Mouse (Mus musculus): ENCODE data around the gene Slc36a2. TPM values are rescaled to one million over a fixed set of nuclear protein-coding genes. Genes with fewer than 3 reads are reported as not detected.
A peak's percentile ranks its signal among the peaks of the same experiment; 100 is the strongest.

The Slc36a2 gene
- polyA plus RNA-seq, 1 experiment: 90.6 TPM

GRCm38 (mm10) chr11:55214161-55214560, 29.3 kb upstream of the Slc36a2 start:
- no peak for TF ChIP-seq CTCF (IDR thresholded peaks at IDR 0.05; ENCODE audit: insufficient read depth, low read length)
- Histone ChIP-seq H3K4me3 (replicated peaks; ENCODE audit: extremely low read depth, low read depth, low read length) (no peak overlapping the region), H3K4me1 (ENCODE audit: control insufficient read depth, insufficient read depth, low read length) (peaks cover 6% of the 10 kb centered on the region; the same call in 1 of the 2 replicates)
- DNase-seq: no peak
- 52% methylated on average over 5 of the region's 5 CpGs for WGBS

- Histone ChIP-seq H3K4me1 (ENCODE audit: control insufficient read depth, insufficient read depth, low read length) (peaks cover 6% of the 10 kb centered on the region; the same call in 1 of the 2 replicates), H3K4me3 (replicated peaks; ENCODE audit: extremely low read depth, low read depth, low read length) (no peak overlapping the region)
- no peak for TF ChIP-seq POLR2A (IDR thresholded peaks at IDR 0.05; ENCODE audit: borderline replicate concordance, extremely low read depth, low read depth, low read length)
- TF ChIP-seq CTCF (IDR thresholded peaks at IDR 0.05; ENCODE audit: insufficient read depth, low read length): no peak
- WGBS: 89% methylated on average over 4 of the region's 4 CpGs
- no peak for DNase-seq
These were observed 28.6 kb upstream of the Slc36a2 start for GRCm38 (mm10) chr11:55213518-55213917.

GRCm38 (mm10) chr11:55209626-55210353, 24.9 kb upstream of the Slc36a2 start:
- TF ChIP-seq POLR2A (IDR thresholded peaks at IDR 0.05; ENCODE audit: borderline replicate concordance, extremely low read depth, low read depth, low read length) (no peak), CTCF (IDR thresholded peaks at IDR 0.05; ENCODE audit: insufficient read depth, low read length) (no peak)
- Histone ChIP-seq H3K4me1 (ENCODE audit: control insufficient read depth, insufficient read depth, low read length) (peaks cover 3% of the 10 kb centered on the region; the same call in 1 of the 2 replicates), H3K4me3 (replicated peaks; ENCODE audit: extremely low read depth, low read depth, low read length) (no peak overlapping the region)
- no peak for DNase-seq
- WGBS: 59% methylated on average over 6 of the region's 6 CpGs

GRCm38 (mm10) chr11:55209032-55209431, 24.2 kb upstream of the Slc36a2 start:
- Histone ChIP-seq H3K4me1 (ENCODE audit: control insufficient read depth, insufficient read depth, low read length) (no peaks in the 10 kb centered on the region; the same call in 1 of the 2 replicates), H3K4me3 (replicated peaks; ENCODE audit: extremely low read depth, low read depth, low read length) (no peak overlapping the region)
- 73% methylated on average over 2 of the region's 2 CpGs for WGBS
- TF ChIP-seq CTCF (IDR thresholded peaks at IDR 0.05; ENCODE audit: insufficient read depth, low read length): no peak
- TF ChIP-seq POLR2A (IDR thresholded peaks at IDR 0.05; ENCODE audit: borderline replicate concordance, extremely low read depth, low read depth, low read length): no peak
- no peak for DNase-seq

GRCm38 (mm10) chr11:55208001-55208690, 23.3 kb upstream of the Slc36a2 start:
- Histone ChIP-seq H3K4me1 (ENCODE audit: control insufficient read depth, insufficient read depth, low read length) (no peaks in the 10 kb centered on the region; the same call in 1 of the 2 replicates), H3K4me3 (replicated peaks; ENCODE audit: extremely low read depth, low read depth, low read length) (no peak overlapping the region)
- 57% methylated on average over 6 of the region's 6 CpGs for WGBS
- DNase-seq: no peak
- TF ChIP-seq CTCF (IDR thresholded peaks at IDR 0.05; ENCODE audit: insufficient read depth, low read length) (no peak), POLR2A (IDR thresholded peaks at IDR 0.05; ENCODE audit: borderline replicate concordance, extremely low read depth, low read depth, low read length) (no peak)

- Histone ChIP-seq H3K4me3 (replicated peaks; ENCODE audit: extremely low read depth, low read depth, low read length) (peak overlapping the region; percentile 93), H3K4me1 (ENCODE audit: control insufficient read depth, insufficient read depth, low read length) (no peaks in the 10 kb centered on the region; the same call in 1 of the 2 replicates)
- WGBS: under 1% methylated on average over 17 of the region's 17 CpGs
- TF ChIP-seq CTCF (IDR thresholded peaks at IDR 0.05; ENCODE audit: insufficient read depth, low read length): no peak
- DNase-seq: peak; percentile 42
These were observed 19.7 kb upstream of the Slc36a2 start for GRCm38 (mm10) chr11:55204602-55205001.

GRCm38 (mm10) chr11:55204159-55204596, 19.3 kb upstream of the Slc36a2 start, which contains the start of gene Slc36a1:
Gene Slc36a1 (plus strand): TSS chr11:55204350.
- DNase-seq: peak; percentile 96
- Histone ChIP-seq H3K4me1 (ENCODE audit: control insufficient read depth, insufficient read depth, low read length) (no peaks in the 10 kb centered on the region; the same call in 1 of the 2 replicates), H3K4me3 (replicated peaks; ENCODE audit: extremely low read depth, low read depth, low read length) (peak within 1 kb of the TSS; percentile 93)
- WGBS: under 1% methylated on average over 31 of the region's 31 CpGs
- 0 out of 2 replicates have a peak, but pooled peaks have one; percentile 50 for TF ChIP-seq POLR2A (IDR thresholded peaks at IDR 0.05; ENCODE audit: borderline replicate concordance, extremely low read depth, low read depth, low read length)
- TF ChIP-seq CTCF (IDR thresholded peaks at IDR 0.05; ENCODE audit: insufficient read depth, low read length): peak; percentile 81

GRCm38 (mm10) chr11:55197740-55198510, 13.0 kb upstream of the Slc36a2 start:
- DNase-seq: no peak
- 42% methylated on average over 8 of the region's 8 CpGs for WGBS
- TF ChIP-seq POLR2A (IDR thresholded peaks at IDR 0.05; ENCODE audit: borderline replicate concordance, extremely low read depth, low read depth, low read length) (no peak), CTCF (IDR thresholded peaks at IDR 0.05; ENCODE audit: insufficient read depth, low read length) (no peak)
- Histone ChIP-seq H3K4me1 (ENCODE audit: control insufficient read depth, insufficient read depth, low read length) (no peaks in the 10 kb centered on the region; the same call in none of the 2 replicates), H3K4me3 (replicated peaks; ENCODE audit: extremely low read depth, low read depth, low read length) (no peak overlapping the region)

- DNase-seq: no peak
- WGBS: 50% methylated on average over 6 of the region's 6 CpGs
- no peaks in the 10 kb centered on the region; the same call in none of the 2 replicates for H3K4me1 ChIP-seq (ENCODE audit: control insufficient read depth, insufficient read depth, low read length)
- TF ChIP-seq CTCF (IDR thresholded peaks at IDR 0.05; ENCODE audit: insufficient read depth, low read length) (no peak), POLR2A (IDR thresholded peaks at IDR 0.05; ENCODE audit: borderline replicate concordance, extremely low read depth, low read depth, low read length) (no peak)
- no peak overlapping the region for H3K4me3 ChIP-seq (replicated peaks; ENCODE audit: extremely low read depth, low read depth, low read length)
These were observed 12.2 kb upstream of the Slc36a2 start for GRCm38 (mm10) chr11:55197086-55197485.

All from lung, adult 2 months (tissue).